Mouse (Mus musculus) left cerebral cortex, adult 2 months (tissue): ENCODE measurements around the gene Kdm4b. TPM values are rescaled to one million over a fixed set of nuclear protein-coding genes. Genes with fewer than 3 reads are reported as not detected.

Experiments
- DNase-seq, 2 experiments: peaks; one replicate each; pipeline ENCODE4 v3.0.0; 2021 to 2022; ENCODE audit warnings: low spot score in 2 of 2, mixed read lengths in 1 of 2; ENCODE audit errors: extremely low spot score in 1 of 2
- H3K27ac ChIP-seq: fragments of 200-600 bp; 2 replicates; pipeline ENCODE4 v1.8.1; 2022
- H3K4me3 ChIP-seq: fragments of 200-600 bp; 2 replicates; pipeline ENCODE4 v1.8.1; 2022
- CTCF ChIP-seq: fragments of 200-600 bp; IDR thresholded peaks from 2 replicates; pipeline ENCODE4 v1.8.1; 2022; ENCODE audit warnings: antibody characterized with exemption, mild to moderate bottlenecking, moderate library complexity
- intact Hi-C: fragments of 180-260 bp; cut with DNase I; formaldehyde crosslinking; loops from one replicate; pipeline ENCODE4 v1.15.1; 2025
- total RNA-seq, 2 experiments: library from RNA; stranded (reverse); gene quantifications; 2 replicates each; pipeline ENCODE4 v1.2.3; 2021

The Kdm4b gene
- total RNA-seq, 2 experiments from 2014 or later, result 66.2 to 71.8 TPM

GRCm38 (mm10) chr17:56329267-56329666, 3.4 kb downstream of the Kdm4b start:
- Histone ChIP-seq H3K27ac (no peak overlapping the region), H3K4me3 (no peak overlapping the region)
- no peak for DNase-seq
- intact Hi-C loops, result no loop called here
- no peak for TF ChIP-seq CTCF

GRCm38 (mm10) chr17:56330345-56330744, 4.5 kb downstream of the Kdm4b start:
- no peak for DNase-seq
- intact Hi-C loops, result no loop called here
- no peak overlapping the region for H3K4me3 ChIP-seq
- H3K27ac ChIP-seq, result 0 out of 2 replicates have a peak overlapping the region, but pooled peaks have one; percentile 2
- TF ChIP-seq CTCF, result no peak; the same call in 1 of the 2 replicates

GRCm38 (mm10) chr17:56331256-56331655, 5.4 kb downstream of the Kdm4b start:
- no peak for TF ChIP-seq CTCF
- no peak for DNase-seq
- H3K4me3 ChIP-seq, result no peak overlapping the region
- H3K27ac ChIP-seq, result no peak overlapping the region
- intact Hi-C loops, result no loop called here

GRCm38 (mm10) chr17:56332987-56333386, 7.1 kb downstream of the Kdm4b start:
- H3K27ac ChIP-seq, result no peak overlapping the region
- intact Hi-C loops, result no loop called here
- no peak for DNase-seq
- H3K4me3 ChIP-seq, result no peak overlapping the region
- TF ChIP-seq CTCF, result peak; percentile 34

GRCm38 (mm10) chr17:56337190-56337589, 11.3 kb downstream of the Kdm4b start:
- intact Hi-C loops, result no loop called here
- H3K27ac ChIP-seq, result no peak overlapping the region
- peak; percentile 70 for TF ChIP-seq CTCF
- peak in 1 of 2 experiments; percentile 47 for DNase-seq
- no peak overlapping the region for H3K4me3 ChIP-seq

GRCm38 (mm10) chr17:56337791-56338190, 11.9 kb downstream of the Kdm4b start:
- DNase-seq, result no peak
- no peak; the same call in 1 of the 2 replicates for TF ChIP-seq CTCF
- H3K4me3 ChIP-seq, result no peak overlapping the region
- H3K27ac ChIP-seq, result no peak overlapping the region
- intact Hi-C loops, result no loop called here

GRCm38 (mm10) chr17:56338909-56339308, 13.0 kb downstream of the Kdm4b start:
- no peak overlapping the region for H3K27ac ChIP-seq
- no peak for DNase-seq
- peak; percentile 56 for TF ChIP-seq CTCF
- intact Hi-C loops, result no loop called here
- no peak overlapping the region for H3K4me3 ChIP-seq

GRCm38 (mm10) chr17:56340717-56341116, 14.9 kb downstream of the Kdm4b start:
- intact Hi-C loops, result no loop called here
- Histone ChIP-seq H3K4me3 (no peak overlapping the region), H3K27ac (no peak overlapping the region)
- DNase-seq, result no peak
- TF ChIP-seq CTCF, result no peak

GRCm38 (mm10) chr17:56343466-56343865, 17.6 kb downstream of the Kdm4b start:
- H3K27ac ChIP-seq, result no peak overlapping the region
- no peak overlapping the region for H3K4me3 ChIP-seq
- no peak for TF ChIP-seq CTCF
- DNase-seq, result no peak
- intact Hi-C loops, result no loop called here

- Histone ChIP-seq H3K27ac (no peak overlapping the region), H3K4me3 (no peak overlapping the region)
- no peak for TF ChIP-seq CTCF
- DNase-seq, result no peak
- intact Hi-C loops, result loop anchor here (5.0 kb wide), 1 partner anchor 213 kb away; no protein-coding TSS in a partner anchor
These were observed 19.5 kb downstream of the Kdm4b start for GRCm38 (mm10) chr17:56345364-56345763.

- intact Hi-C loops, result loop anchor here (2.0 to 5.0 kb wide), 2 partner anchors 21 to 216 kb away; partner anchors contain the start of gene Kdm4b
- no peak for DNase-seq
- H3K4me3 ChIP-seq, result no peak overlapping the region
- TF ChIP-seq CTCF, result no peak
- no peak overlapping the region for H3K27ac ChIP-seq
These were observed 22.3 kb downstream of the Kdm4b start for GRCm38 (mm10) chr17:56348128-56348527.

- Histone ChIP-seq H3K4me3 (no peak overlapping the region), H3K27ac (no peak overlapping the region)
- no peak for TF ChIP-seq CTCF
- intact Hi-C loops, result loop anchor here (2.0 to 5.0 kb wide), 2 partner anchors 22 to 216 kb away; partner anchors contain the start of gene Kdm4b
- no peak for DNase-seq
These were observed 22.7 kb downstream of the Kdm4b start for GRCm38 (mm10) chr17:56348586-56348985.

GRCm38 (mm10) chr17:56350694-56351093, 24.8 kb downstream of the Kdm4b start:
- peak; percentile 72 to 86 for DNase-seq
- no peak overlapping the region for H3K27ac ChIP-seq
- no peak overlapping the region for H3K4me3 ChIP-seq
- TF ChIP-seq CTCF, result peak; percentile 88
- intact Hi-C loops, result loop anchor here (5.0 kb wide), 1 partner anchor 73 kb away; the partner anchor contains the start of gene Ticam1
